Mouse (Mus musculus): ENCODE data around the gene Necap1. TPM values are rescaled to one million over a fixed set of nuclear protein-coding genes. Genes with fewer than 3 reads are reported as not detected.

Gene Necap1
- total RNA-seq, 1 experiment, result 40.4 TPM

DNA sequence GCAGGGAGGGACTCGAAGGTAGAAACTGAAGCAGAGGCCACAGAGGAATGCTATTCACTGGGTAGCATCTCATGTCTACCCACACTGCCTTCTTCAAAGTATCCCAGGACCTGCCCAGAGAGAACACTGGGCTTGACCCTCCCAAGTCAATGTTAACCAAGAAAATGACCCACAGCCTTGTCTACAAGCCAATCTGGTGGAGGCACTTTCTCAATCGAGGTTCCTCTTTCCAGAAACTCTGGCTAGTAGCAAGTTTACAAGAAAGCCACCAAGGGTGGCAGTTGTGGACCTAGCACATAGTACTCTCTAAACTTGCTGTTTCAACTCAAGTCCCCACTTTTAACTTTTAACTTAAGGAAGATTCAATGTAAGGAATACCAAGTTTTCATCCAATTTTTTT lies 21.6 kb upstream of the Necap1 start:
- Histone ChIP-seq H3K27ac (ENCODE audit: insufficient read depth, low read depth, low read length, poor library complexity, severe bottlenecking) (no peak overlapping the region), H3K4me1 (ENCODE audit: control insufficient read depth in 2 of 2, insufficient read depth in 2 of 2, low read length in 2 of 2, poor library complexity in 1 of 2) (no peaks in the 10 kb centered on the region), H3K9me3 (ENCODE audit: control insufficient read depth, insufficient read depth, low read depth, low read length) (no peaks in the 10 kb centered on the region), H3K4me3 (ENCODE audit: insufficient read depth in 1 of 2, low read depth in 1 of 2, low read length in 2 of 2, poor library complexity in 1 of 2, severe bottlenecking in 1 of 2) (no peak overlapping the region), H3K9ac (ENCODE audit: insufficient read depth, low read depth, low read length, poor library complexity, severe bottlenecking) (no peak overlapping the region), H3K36me3 (ENCODE audit: control insufficient read depth, insufficient read depth, low read length, poor library complexity, severe bottlenecking) (no peaks in the 10 kb centered on the region)
- in situ Hi-C loops (cut with MboI; ENCODE audit: low sequenced_read_pairs in 2 of 2, unreplicated experiment in 2 of 2), result no loop called here
- TF ChIP-seq ZC3H11A (IDR thresholded peaks at IDR 0.05; ENCODE audit: borderline replicate concordance, low read depth, low read length) (no peak), MAFK (IDR thresholded peaks at IDR 0.05; ENCODE audit: insufficient read depth, low read depth, low read length) (no peak), ZNF384 (IDR thresholded peaks at IDR 0.05; ENCODE audit: low read depth, low read length) (no peak), HCFC1 (IDR thresholded peaks at IDR 0.05; ENCODE audit: borderline replicate concordance, insufficient read depth, low read length) (no peak), CHD2 (IDR thresholded peaks at IDR 0.05; ENCODE audit: low read depth, low read length) (no peak)
- no peak for DNase-seq (ENCODE audit: low read depth, low spot score)

- Histone ChIP-seq H3K27ac (ENCODE audit: insufficient read depth, low read depth, low read length, poor library complexity, severe bottlenecking) (no peak overlapping the region), H3K4me3 (ENCODE audit: insufficient read depth in 1 of 2, low read depth in 1 of 2, low read length in 2 of 2, poor library complexity in 1 of 2, severe bottlenecking in 1 of 2) (no peak overlapping the region), H3K4me1 (ENCODE audit: control insufficient read depth in 2 of 2, insufficient read depth in 2 of 2, low read length in 2 of 2, poor library complexity in 1 of 2) (no peaks in the 10 kb centered on the region), H3K9ac (ENCODE audit: insufficient read depth, low read depth, low read length, poor library complexity, severe bottlenecking) (no peak overlapping the region), H3K9me3 (ENCODE audit: control insufficient read depth, insufficient read depth, low read depth, low read length) (no peaks in the 10 kb centered on the region), H3K36me3 (ENCODE audit: control insufficient read depth, insufficient read depth, low read length, poor library complexity, severe bottlenecking) (no peaks in the 10 kb centered on the region)
- in situ Hi-C loops (cut with MboI; ENCODE audit: low sequenced_read_pairs in 2 of 2, unreplicated experiment in 2 of 2), result no loop called here
- TF ChIP-seq ZC3H11A (IDR thresholded peaks at IDR 0.05; ENCODE audit: borderline replicate concordance, low read depth, low read length) (no peak), HCFC1 (IDR thresholded peaks at IDR 0.05; ENCODE audit: borderline replicate concordance, insufficient read depth, low read length) (no peak), ZNF384 (IDR thresholded peaks at IDR 0.05; ENCODE audit: low read depth, low read length) (no peak), MAFK (IDR thresholded peaks at IDR 0.05; ENCODE audit: insufficient read depth, low read depth, low read length) (no peak), CHD2 (IDR thresholded peaks at IDR 0.05; ENCODE audit: low read depth, low read length) (no peak)
- no peak for DNase-seq (ENCODE audit: low read depth, low spot score)
Observed at GRCm38 (mm10) chr6:122854552-122854951, 19.7 kb upstream of the Necap1 start.

- H3K9me3 ChIP-seq (ENCODE audit: control insufficient read depth, insufficient read depth, low read depth, low read length), result no peaks in the 10 kb centered on the region
- in situ Hi-C loops (cut with MboI; ENCODE audit: low sequenced_read_pairs in 2 of 2, unreplicated experiment in 2 of 2), result no loop called here
- TF ChIP-seq ZNF384 (IDR thresholded peaks at IDR 0.05; ENCODE audit: low read depth, low read length), result no peak
- no peak for TF ChIP-seq HCFC1 (IDR thresholded peaks at IDR 0.05; ENCODE audit: borderline replicate concordance, insufficient read depth, low read length)
- no peak for TF ChIP-seq CHD2 (IDR thresholded peaks at IDR 0.05; ENCODE audit: low read depth, low read length)
- no peak for TF ChIP-seq MAFK (IDR thresholded peaks at IDR 0.05; ENCODE audit: insufficient read depth, low read depth, low read length)
- no peak for TF ChIP-seq ZC3H11A (IDR thresholded peaks at IDR 0.05; ENCODE audit: borderline replicate concordance, low read depth, low read length)
Observed at GRCm38 (mm10) chr6:122855955-122856354, 18.3 kb upstream of the Necap1 start, which contains the start of gene C3ar1. TSS of gene C3ar1 (minus strand) at chr6:122856161.

DNA sequence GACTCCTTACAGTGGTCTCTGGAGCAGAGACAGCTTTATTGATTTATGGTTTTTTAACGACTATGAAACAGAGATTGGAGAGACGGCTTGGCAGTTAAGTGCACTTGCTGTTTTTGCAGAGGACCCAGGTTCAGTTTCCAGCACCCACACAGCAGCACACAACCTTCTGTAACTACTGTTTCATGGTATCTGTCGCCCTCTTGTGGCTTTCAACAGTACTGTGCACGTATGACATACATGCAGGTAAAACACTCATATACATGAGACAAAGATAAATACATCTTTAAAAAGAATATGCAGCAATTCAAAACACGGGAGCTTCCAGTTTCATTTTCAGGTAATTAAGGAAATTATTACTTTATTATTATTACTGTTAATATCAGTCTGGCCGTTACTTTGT lies 11.8 kb upstream of the Necap1 start:
- no peak overlapping the region for H3K4me3 ChIP-seq (ENCODE audit: insufficient read depth in 1 of 2, low read depth in 1 of 2, low read length in 2 of 2, poor library complexity in 1 of 2, severe bottlenecking in 1 of 2)
- H3K4me1 ChIP-seq (ENCODE audit: control insufficient read depth in 2 of 2, insufficient read depth in 2 of 2, low read length in 2 of 2, poor library complexity in 1 of 2), result no peaks in the 10 kb centered on the region
- H3K36me3 ChIP-seq (ENCODE audit: control insufficient read depth, insufficient read depth, low read length, poor library complexity, severe bottlenecking), result no peaks in the 10 kb centered on the region
- no peak overlapping the region for H3K9ac ChIP-seq (ENCODE audit: insufficient read depth, low read depth, low read length, poor library complexity, severe bottlenecking)
- TF ChIP-seq CHD2 (IDR thresholded peaks at IDR 0.05; ENCODE audit: low read depth, low read length), result no peak
- no peak for TF ChIP-seq ZNF384 (IDR thresholded peaks at IDR 0.05; ENCODE audit: low read depth, low read length)
- TF ChIP-seq HCFC1 (IDR thresholded peaks at IDR 0.05; ENCODE audit: borderline replicate concordance, insufficient read depth, low read length), result no peak
- TF ChIP-seq MAFK (IDR thresholded peaks at IDR 0.05; ENCODE audit: insufficient read depth, low read depth, low read length), result no peak
- no peak for TF ChIP-seq ZC3H11A (IDR thresholded peaks at IDR 0.05; ENCODE audit: borderline replicate concordance, low read depth, low read length)
- no peak for DNase-seq (ENCODE audit: low read depth, low spot score)
- in situ Hi-C loops (cut with MboI; ENCODE audit: low sequenced_read_pairs in 2 of 2, unreplicated experiment in 2 of 2), result no loop called here
- no peak overlapping the region for H3K27ac ChIP-seq (ENCODE audit: insufficient read depth, low read depth, low read length, poor library complexity, severe bottlenecking)
- H3K9me3 ChIP-seq (ENCODE audit: control insufficient read depth, insufficient read depth, low read depth, low read length), result no peaks in the 10 kb centered on the region

More at GRCm38 (mm10) chr6:122855955-122856354, 18.3 kb upstream of the Necap1 start, which contains the start of gene C3ar1:
- H3K4me1 ChIP-seq (ENCODE audit: control insufficient read depth in 2 of 2, insufficient read depth in 2 of 2, low read length in 2 of 2, poor library complexity in 1 of 2), result no peaks in the 10 kb centered on the region
- DNase-seq (ENCODE audit: low read depth, low spot score), result no peak
- no peak within 1 kb of the TSS for H3K9ac ChIP-seq (ENCODE audit: insufficient read depth, low read depth, low read length, poor library complexity, severe bottlenecking)
- H3K4me3 ChIP-seq (ENCODE audit: insufficient read depth in 1 of 2, low read depth in 1 of 2, low read length in 2 of 2, poor library complexity in 1 of 2, severe bottlenecking in 1 of 2), result no peak within 1 kb of the TSS
- no peaks in the 10 kb centered on the region for H3K36me3 ChIP-seq (ENCODE audit: control insufficient read depth, insufficient read depth, low read length, poor library complexity, severe bottlenecking)
- H3K27ac ChIP-seq (ENCODE audit: insufficient read depth, low read depth, low read length, poor library complexity, severe bottlenecking), result no peak within 1 kb of the TSS

DNA sequence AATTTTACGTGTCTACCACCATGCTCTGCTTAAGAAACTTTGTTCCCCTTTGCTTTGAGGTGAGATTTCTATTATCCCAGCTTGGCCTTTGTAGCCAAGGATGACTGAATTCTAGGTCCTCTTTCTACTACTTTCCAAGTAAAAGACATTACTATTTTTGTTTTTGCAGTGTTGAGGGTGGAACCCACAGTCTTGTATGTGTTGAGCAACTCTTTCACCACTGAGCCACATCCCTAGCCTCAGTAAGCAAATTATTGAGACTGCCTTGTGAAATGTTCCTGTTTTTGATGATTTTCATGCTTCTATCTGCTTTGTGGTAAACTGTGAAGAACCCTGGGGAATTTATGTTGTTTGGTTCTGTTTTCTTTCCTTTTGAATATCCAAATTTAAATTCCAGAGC lies 11.4 kb upstream of the Necap1 start:
- no peak for DNase-seq (ENCODE audit: low read depth, low spot score)
- no peaks in the 10 kb centered on the region for H3K36me3 ChIP-seq (ENCODE audit: control insufficient read depth, insufficient read depth, low read length, poor library complexity, severe bottlenecking)
- no peak overlapping the region for H3K9ac ChIP-seq (ENCODE audit: insufficient read depth, low read depth, low read length, poor library complexity, severe bottlenecking)
- H3K4me1 ChIP-seq (ENCODE audit: control insufficient read depth in 2 of 2, insufficient read depth in 2 of 2, low read length in 2 of 2, poor library complexity in 1 of 2), result no peaks in the 10 kb centered on the region
- no peak overlapping the region for H3K4me3 ChIP-seq (ENCODE audit: insufficient read depth in 1 of 2, low read depth in 1 of 2, low read length in 2 of 2, poor library complexity in 1 of 2, severe bottlenecking in 1 of 2)
- in situ Hi-C loops (cut with MboI; ENCODE audit: low sequenced_read_pairs in 2 of 2, unreplicated experiment in 2 of 2), result no loop called here
- no peak overlapping the region for H3K27ac ChIP-seq (ENCODE audit: insufficient read depth, low read depth, low read length, poor library complexity, severe bottlenecking)
- H3K9me3 ChIP-seq (ENCODE audit: control insufficient read depth, insufficient read depth, low read depth, low read length), result no peaks in the 10 kb centered on the region
- TF ChIP-seq ZNF384 (IDR thresholded peaks at IDR 0.05; ENCODE audit: low read depth, low read length) (no peak), ZC3H11A (IDR thresholded peaks at IDR 0.05; ENCODE audit: borderline replicate concordance, low read depth, low read length) (no peak), MAFK (IDR thresholded peaks at IDR 0.05; ENCODE audit: insufficient read depth, low read depth, low read length) (no peak), HCFC1 (IDR thresholded peaks at IDR 0.05; ENCODE audit: borderline replicate concordance, insufficient read depth, low read length) (no peak), CHD2 (IDR thresholded peaks at IDR 0.05; ENCODE audit: low read depth, low read length) (no peak)

Measured in ES-E14 (cell line).